Mouse (Mus musculus): Measurements from ENCODE around the gene Dnajb7. TPM values are rescaled to one million over a fixed set of nuclear protein-coding genes. Genes with fewer than 3 reads are reported as not detected.
"Not testable (repeated sequence)": the region's sequence is repeated elsewhere in the genome, so short reads cannot be mapped to it uniquely, and the experiment has no call there.

Gene Dnajb7
- 1.9 and 2.0 TPM in 2 replicates for polyA plus RNA-seq (2016; fragmentation: Nextera tagmentation; extraction: Ambion mirVana)

DNA sequence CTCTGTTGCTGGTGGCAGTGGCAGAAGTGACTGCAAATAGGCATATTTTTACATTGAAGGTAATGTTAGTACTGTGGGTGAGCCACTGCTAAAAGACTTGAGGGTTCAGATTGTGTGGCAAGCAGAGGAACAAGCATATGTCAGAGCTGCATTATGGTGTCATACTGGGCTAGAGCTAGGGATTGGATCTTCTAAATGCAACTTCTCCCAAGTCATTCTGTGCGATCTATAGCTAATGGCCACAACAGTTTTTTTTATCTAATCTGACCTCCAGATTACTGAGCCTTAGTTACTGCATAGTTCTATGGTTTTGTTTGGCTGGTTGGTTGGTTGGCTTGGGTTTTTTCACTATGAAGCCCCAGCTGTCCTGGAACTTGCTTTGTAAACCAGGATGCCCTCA lies at the start of gene Dnajb7:
TSS of gene Dnajb7 (minus strand) at position 101 of the 400 bp plus-strand sequence.
- H3K27ac ChIP-seq: no peak within 1 kb of the TSS
- 97% methylated on average over 1 of the region's 1 CpGs for WGBS
- H3K27me3 ChIP-seq (replicated peaks): no peaks in the 10 kb centered on the region

DNA sequence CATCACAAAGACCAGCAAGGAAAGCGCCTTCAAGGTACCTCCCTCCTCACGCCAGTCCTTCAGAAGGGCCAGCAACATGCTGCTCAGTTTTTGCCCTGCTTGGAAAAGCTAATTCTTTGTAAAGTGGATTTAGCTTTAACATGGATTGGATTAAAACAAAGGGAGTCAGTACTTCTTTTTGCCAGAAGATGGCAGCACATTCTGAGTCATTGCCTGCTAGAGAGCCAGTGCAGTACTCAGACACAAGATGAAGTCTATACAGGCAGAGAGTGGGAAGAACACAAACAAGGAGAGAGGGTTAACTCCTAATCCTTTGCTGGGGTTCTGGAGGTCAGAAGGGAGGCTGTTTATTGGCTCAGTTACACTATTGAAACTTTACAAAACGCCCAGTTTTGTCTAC lies 40.4 kb upstream of the Dnajb7 start:
- WGBS: 68% methylated on average over 3 of the region's 3 CpGs
- ATAC-seq (ENCODE audit: low FRiP score, low read depth): no peak
- Histone ChIP-seq H3K27ac (no peak overlapping the region), H3K4me1 (no peaks in the 10 kb centered on the region), H3K27me3 (replicated peaks) (no peaks in the 10 kb centered on the region), H3K36me3 (peaks cover 27% of the 10 kb centered on the region), H3K9me3 (no peaks in the 10 kb centered on the region), H3K9ac (no peak overlapping the region), H3K4me2 (replicated peaks) (no peak overlapping the region), H3K4me3 (no peak overlapping the region)

More for the DNA sequence above, at the start of gene Dnajb7:
- ATAC-seq (ENCODE audit: low FRiP score, low read depth): no peak
- Histone ChIP-seq H3K9me3 (no peaks in the 10 kb centered on the region), H3K4me2 (replicated peaks) (no peak within 1 kb of the TSS), H3K4me1 (no peaks in the 10 kb centered on the region), H3K36me3 (no peaks in the 10 kb centered on the region), H3K9ac (no peak within 1 kb of the TSS), H3K4me3 (no peak within 1 kb of the TSS)

DNA sequence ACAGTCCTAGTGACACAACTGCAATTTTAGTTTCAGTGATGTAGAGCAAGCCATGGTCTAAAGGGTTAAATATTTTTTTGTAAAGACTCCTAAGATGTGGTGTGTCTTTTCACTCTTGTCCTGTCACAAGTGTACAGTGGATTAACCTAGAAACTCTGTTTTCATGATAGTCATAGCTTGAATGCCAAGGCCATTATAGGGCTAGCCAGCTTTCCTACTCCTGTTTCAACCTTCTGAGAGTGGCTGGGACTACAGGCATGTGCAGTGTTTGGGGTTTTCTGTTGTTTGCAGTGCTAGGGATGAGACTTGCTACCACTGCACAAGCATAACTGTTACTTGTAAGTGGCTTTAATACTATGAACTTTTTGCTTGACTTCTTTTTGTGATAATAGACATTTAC lies 31.1 kb upstream of the Dnajb7 start:
- no peak for ATAC-seq (ENCODE audit: low FRiP score, low read depth)
- Histone ChIP-seq H3K36me3 (peaks cover 9% of the 10 kb centered on the region), H3K4me1 (no peaks in the 10 kb centered on the region), H3K9ac (no peak overlapping the region), H3K4me3 (no peak overlapping the region), H3K4me2 (replicated peaks) (no peak overlapping the region), H3K9me3 (no peaks in the 10 kb centered on the region), H3K27me3 (replicated peaks) (no peaks in the 10 kb centered on the region), H3K27ac (no peak overlapping the region)

DNA sequence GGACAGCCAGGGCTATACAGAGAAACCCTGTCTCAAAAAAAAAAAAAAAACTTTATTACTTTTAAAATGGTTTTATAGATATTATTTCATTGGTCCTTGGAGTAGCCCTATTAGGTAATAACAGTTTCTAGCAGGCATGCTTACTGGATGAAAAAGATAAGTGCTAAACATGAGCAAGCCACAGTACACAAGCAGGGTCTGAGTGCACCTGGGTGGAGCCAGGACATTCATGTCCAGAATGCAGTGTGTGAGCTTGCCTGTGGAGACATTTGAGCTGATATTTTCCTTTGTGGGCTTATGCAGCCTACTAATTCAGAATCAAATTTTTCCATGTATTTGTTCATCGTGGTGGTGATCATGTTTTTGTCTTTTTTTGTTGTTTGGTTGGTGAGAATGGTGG lies 30.2 kb upstream of the Dnajb7 start:
- Histone ChIP-seq H3K4me2 (replicated peaks) (no peak overlapping the region), H3K4me3 (no peak overlapping the region), H3K4me1 (no peaks in the 10 kb centered on the region), H3K9ac (no peak overlapping the region), H3K27ac (no peak overlapping the region), H3K9me3 (no peaks in the 10 kb centered on the region), H3K36me3 (peaks cover 9% of the 10 kb centered on the region), H3K27me3 (replicated peaks) (no peaks in the 10 kb centered on the region)
- WGBS: 97% methylated on average over 1 of the region's 1 CpGs
- no peak for ATAC-seq (ENCODE audit: low FRiP score, low read depth)

DNA sequence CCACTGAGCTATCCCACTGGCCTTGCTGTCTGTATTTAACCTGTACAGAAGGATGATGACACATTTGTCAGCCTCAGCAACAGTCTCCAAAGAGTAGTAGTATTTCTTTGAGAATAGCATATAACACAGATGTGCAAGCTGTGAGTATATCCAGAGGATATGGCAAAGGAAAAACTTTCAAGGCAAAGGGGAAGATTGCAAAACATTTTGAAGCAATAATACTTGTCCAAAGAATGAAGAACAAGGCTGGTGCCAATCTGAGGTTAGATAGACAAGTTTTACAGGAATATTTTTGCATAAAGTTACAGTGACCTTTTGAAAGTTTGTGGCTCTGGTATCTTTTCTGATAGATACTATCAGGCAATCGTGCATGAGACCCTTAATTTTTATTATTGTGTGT lies 23.1 kb upstream of the Dnajb7 start:
- no peaks in the 10 kb centered on the region for H3K27me3 ChIP-seq (replicated peaks)
- no peaks in the 10 kb centered on the region for H3K9me3 ChIP-seq
- H3K36me3 ChIP-seq: peaks cover 26% of the 10 kb centered on the region
- ATAC-seq (ENCODE audit: low FRiP score, low read depth): no peak
- H3K9ac ChIP-seq: no peak overlapping the region
- H3K4me3 ChIP-seq: no peak overlapping the region
- no peak overlapping the region for H3K27ac ChIP-seq
- H3K4me1 ChIP-seq: no peaks in the 10 kb centered on the region
- no peak overlapping the region for H3K4me2 ChIP-seq (replicated peaks)
- 93% methylated on average over 1 of the region's 1 CpGs for WGBS

DNA sequence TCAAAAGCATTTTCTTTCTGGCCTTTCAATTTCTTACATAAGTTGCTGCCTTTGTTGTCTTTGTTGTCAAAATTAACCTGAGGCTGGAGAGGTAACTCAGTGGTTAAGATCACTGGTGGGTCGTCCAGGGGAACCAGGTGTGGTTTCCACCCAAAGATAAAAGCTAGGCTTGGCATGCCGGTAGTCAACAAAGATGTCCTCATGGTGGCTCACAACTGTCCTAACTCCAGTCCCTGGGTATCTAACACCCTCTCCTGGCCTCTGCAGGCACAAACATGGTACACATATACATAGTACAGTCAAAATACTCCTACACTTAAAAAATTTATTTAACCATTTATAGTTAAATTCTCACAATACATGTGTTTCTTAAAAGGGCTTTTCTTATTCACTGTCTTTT lies 19.8 kb upstream of the Dnajb7 start:
- no peaks in the 10 kb centered on the region for H3K4me1 ChIP-seq
- H3K9me3 ChIP-seq: no peaks in the 10 kb centered on the region
- no peak overlapping the region for H3K9ac ChIP-seq
- H3K4me3 ChIP-seq: no peak overlapping the region
- WGBS: 88% methylated on average over 2 of the region's 2 CpGs
- H3K27ac ChIP-seq: no peak overlapping the region
- peaks cover 29% of the 10 kb centered on the region for H3K36me3 ChIP-seq
- ATAC-seq (ENCODE audit: low FRiP score, low read depth): no peak
- no peaks in the 10 kb centered on the region for H3K27me3 ChIP-seq (replicated peaks)
- no peak overlapping the region for H3K4me2 ChIP-seq (replicated peaks)

DNA sequence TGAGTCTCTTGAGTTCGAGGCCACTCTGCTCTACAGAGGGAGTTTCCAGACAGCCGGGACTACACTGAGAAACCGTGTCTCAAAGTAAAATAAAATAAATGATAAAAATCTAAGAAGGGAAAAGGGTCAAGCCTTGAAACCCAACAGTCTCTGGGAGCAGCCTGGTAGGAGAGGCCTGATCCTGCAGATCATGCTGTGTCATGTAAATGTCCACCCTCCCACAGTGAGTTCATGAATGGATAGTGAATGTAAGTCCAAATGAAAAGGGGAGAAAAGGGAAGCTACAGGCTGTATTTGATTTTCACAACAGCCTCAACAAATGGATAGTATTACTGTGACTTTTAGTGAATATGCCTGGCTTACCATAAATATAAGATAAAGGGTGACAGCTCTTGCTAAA lies 17.2 kb upstream of the Dnajb7 start:
- no peak overlapping the region for H3K9ac ChIP-seq
- no peak overlapping the region for H3K4me2 ChIP-seq (replicated peaks)
- peaks cover 12% of the 10 kb centered on the region for H3K36me3 ChIP-seq
- H3K9me3 ChIP-seq: no peaks in the 10 kb centered on the region
- H3K27ac ChIP-seq: no peak overlapping the region
- no peaks in the 10 kb centered on the region for H3K4me1 ChIP-seq
- no peaks in the 10 kb centered on the region for H3K27me3 ChIP-seq (replicated peaks)
- WGBS: 88% methylated on average over 3 of the region's 3 CpGs
- no peak overlapping the region for H3K4me3 ChIP-seq
- no peak for ATAC-seq (ENCODE audit: low FRiP score, low read depth)

DNA sequence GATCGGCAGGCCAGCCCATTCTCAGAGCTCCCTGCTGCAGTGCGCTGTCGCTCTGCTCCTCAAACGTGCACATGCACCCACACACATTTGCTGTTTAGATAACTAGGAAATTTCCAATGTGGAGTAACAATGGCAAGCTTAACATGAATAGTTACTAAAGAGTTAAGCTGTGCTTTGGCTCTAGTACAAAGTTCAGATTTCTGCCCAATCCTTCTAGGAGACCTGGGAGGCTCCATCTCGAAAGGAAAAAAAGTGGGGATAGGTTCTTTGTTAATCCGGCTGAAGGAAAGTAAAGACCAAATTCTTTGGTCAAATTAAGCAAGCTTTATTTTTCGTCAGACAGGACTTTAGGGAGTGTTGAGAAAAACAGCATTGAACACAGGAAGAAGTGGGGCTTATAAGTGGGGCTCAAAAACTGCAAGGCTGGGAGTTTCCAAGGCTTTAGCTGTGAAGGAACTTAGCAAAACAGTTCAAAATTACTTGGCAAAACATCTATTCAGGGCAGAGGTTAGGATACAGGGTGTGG lies 14.1 kb upstream of the Dnajb7 start:
- Histone ChIP-seq H3K27ac (no peak overlapping the region), H3K27me3 (replicated peaks) (no peaks in the 10 kb centered on the region), H3K9me3 (no peaks in the 10 kb centered on the region), H3K4me3 (no peak overlapping the region), H3K9ac (no peak overlapping the region), H3K4me2 (replicated peaks) (no peak overlapping the region), H3K4me1 (no peaks in the 10 kb centered on the region), H3K36me3 (peaks cover 6% of the 10 kb centered on the region)
- ATAC-seq (ENCODE audit: low FRiP score, low read depth): no peak
- 91% methylated on average over 7 of the region's 7 CpGs for WGBS

DNA sequence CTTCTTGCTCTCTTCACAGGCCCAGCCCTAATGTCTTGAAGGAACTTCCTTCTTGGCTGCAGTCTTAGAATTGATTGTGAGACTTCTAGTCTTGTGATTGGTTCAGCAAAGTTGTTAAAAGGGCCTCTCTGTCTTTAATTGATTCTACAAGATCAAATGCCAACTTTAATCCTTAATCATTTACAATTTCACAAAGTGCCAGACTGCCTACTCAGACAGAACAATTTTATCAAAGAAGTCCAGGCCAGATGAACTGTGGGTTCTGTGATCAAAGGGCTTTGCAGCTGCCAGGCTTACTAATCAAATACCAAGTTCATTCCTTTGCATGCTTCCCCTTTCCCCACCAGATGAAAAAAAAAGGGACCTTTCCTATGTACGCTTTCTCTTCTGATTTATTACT lies 13.4 kb upstream of the Dnajb7 start:
- Histone ChIP-seq H3K4me2 (replicated peaks) (no peak overlapping the region), H3K9me3 (no peaks in the 10 kb centered on the region), H3K27ac (no peak overlapping the region), H3K27me3 (replicated peaks) (no peaks in the 10 kb centered on the region), H3K36me3 (0 out of 2 replicates have a peak, but pooled peaks cover 5% of the 10 kb centered on the region), H3K9ac (no peak overlapping the region), H3K4me1 (0 out of 2 replicates have a peak, but pooled peaks cover 5% of the 10 kb centered on the region), H3K4me3 (no peak overlapping the region)
- 77% methylated on average over 1 of the region's 1 CpGs for WGBS
- no peak for ATAC-seq (ENCODE audit: low FRiP score, low read depth)

DNA sequence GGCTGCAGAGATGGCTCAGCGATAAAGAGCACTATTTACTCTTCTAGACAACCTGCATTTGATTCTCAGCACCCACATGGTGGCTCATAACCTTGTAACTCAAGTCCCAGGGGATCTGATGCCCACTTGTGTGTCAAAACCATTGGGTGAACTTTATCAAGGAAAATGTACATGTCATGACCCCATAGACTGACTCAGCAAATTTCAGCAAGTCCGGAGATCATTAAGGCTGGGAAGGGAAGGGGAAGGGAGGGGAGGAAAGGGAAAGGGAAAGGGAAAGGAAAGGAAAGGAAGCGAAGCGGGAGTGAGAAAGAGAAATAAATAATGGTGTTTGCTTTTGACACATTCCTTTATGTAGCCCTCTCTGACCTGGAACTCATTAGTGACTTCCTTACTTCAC lies 10.0 kb upstream of the Dnajb7 start:
- no peak overlapping the region for H3K4me2 ChIP-seq (replicated peaks)
- no peaks in the 10 kb centered on the region for H3K27me3 ChIP-seq (replicated peaks)
- no peak overlapping the region for H3K9ac ChIP-seq
- WGBS: 90% methylated on average over 4 of the region's 4 CpGs
- 0 out of 2 replicates have a peak, but pooled peaks cover 5% of the 10 kb centered on the region for H3K4me1 ChIP-seq
- H3K9me3 ChIP-seq: no peaks in the 10 kb centered on the region
- no peak for ATAC-seq (ENCODE audit: low FRiP score, low read depth)
- H3K27ac ChIP-seq: no peak overlapping the region
- 0 out of 2 replicates have a peak, but pooled peaks cover 3% of the 10 kb centered on the region for H3K36me3 ChIP-seq
- H3K4me3 ChIP-seq: no peak overlapping the region

DNA sequence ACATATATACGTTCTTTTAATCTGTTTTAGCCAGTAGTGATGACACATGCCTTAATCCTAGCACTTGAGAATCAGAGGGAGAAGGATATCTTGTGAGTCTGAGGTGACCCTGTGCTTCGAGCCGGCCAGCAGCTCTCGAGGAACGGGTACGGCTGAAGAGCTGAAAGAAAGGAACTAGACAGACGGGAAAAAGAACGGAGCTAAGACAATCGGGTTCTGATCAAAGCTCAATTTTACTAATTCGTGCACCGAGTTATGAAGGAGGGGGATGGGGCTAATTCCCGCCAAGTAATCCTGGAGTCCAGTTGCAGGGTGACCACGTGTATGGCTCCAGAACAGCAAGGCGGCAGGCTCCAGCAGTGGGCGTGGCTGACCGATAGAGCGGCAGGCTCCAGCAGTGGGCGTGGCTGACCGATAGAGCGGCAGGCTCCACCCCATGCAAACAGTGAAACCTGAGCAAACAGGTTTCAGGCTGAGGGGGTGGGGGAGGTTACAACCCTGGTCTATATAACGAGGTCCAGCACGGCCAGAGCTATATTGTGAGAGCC lies 8.7 kb upstream of the Dnajb7 start:
- not testable (repeated sequence) for H3K36me3 ChIP-seq; H3K4me1 ChIP-seq; H3K27me3 ChIP-seq (replicated peaks); ATAC-seq (ENCODE audit: low FRiP score, low read depth); H3K27ac ChIP-seq; H3K9me3 ChIP-seq
- 0 out of 2 replicates have a peak overlapping the region, but pooled peaks have one; percentile 29 for H3K9ac ChIP-seq
- peak overlapping the region; percentile 51 for H3K4me2 ChIP-seq (replicated peaks)
- WGBS: 12% methylated on average over 22 of the region's 22 CpGs
- peak overlapping the region; percentile 7; the same call in 1 of the 2 replicates for H3K4me3 ChIP-seq

DNA sequence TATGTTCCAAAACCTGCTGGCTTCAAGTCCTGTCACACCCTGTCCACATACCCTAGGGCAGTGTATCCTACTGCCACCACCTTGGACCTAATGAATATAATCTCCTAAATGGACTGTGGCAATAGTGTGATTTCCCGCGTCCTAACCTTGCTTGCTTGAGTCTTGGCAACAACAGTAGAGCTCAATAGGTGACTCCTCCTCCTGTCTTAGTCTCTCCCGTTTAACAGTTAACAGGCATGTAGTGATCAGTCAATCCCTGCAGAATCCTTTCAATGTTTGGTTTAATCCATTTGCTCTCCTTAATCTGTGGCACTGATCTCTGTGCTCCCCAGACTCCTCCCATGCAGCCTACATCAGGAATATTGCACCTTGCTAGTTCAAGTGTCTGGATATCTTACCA lies 3.1 kb downstream of the Dnajb7 start:
- Histone ChIP-seq H3K27me3 (replicated peaks) (no peaks in the 10 kb centered on the region), H3K4me3 (no peak overlapping the region), H3K4me2 (replicated peaks) (no peak overlapping the region), H3K4me1 (peaks cover 7% of the 10 kb centered on the region), H3K36me3 (no peaks in the 10 kb centered on the region), H3K9me3 (no peaks in the 10 kb centered on the region), H3K9ac (no peak overlapping the region), H3K27ac (no peak overlapping the region)
- no peak for ATAC-seq (ENCODE audit: low FRiP score, low read depth)
- 86% methylated on average over 3 of the region's 3 CpGs for WGBS

DNA sequence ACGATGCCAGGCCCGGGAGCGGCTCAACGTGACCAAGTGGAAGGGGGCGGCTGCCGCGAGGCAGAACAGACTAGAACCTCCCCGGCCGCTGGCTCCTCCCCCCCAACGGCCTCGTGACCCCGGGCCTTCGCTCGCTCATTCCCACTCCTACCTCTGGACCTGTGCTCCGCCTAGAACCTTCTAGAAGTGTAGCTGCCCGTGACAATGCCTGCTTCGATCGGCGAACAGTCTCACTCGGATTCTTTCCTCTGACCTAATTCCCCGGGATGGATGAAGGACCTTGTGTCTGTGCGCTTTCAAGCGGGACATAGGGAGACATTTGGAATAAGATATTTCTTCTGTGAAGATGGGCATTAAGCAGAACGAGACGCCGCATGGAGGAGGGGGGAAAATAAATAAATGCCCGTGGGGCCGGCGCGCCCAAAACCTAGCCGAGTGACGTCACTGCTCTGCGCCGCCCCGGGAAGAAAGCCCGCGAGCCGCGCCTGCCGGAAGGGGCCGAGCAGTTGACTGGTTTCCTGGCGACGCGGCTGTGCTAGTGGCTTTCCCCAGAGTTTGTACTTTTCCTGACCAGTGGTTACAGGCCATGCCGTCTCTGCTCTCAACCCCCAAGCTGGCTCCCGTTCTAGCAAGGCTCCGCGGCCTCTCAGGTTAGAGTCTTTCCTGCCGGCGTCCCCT lies 8.3 kb downstream of the Dnajb7 start, which contains the start of the genes St13 and Xpnpep3:
TSS of gene St13 (minus strand) at position 440 of the 678 bp plus-strand sequence.
TSS of gene Xpnpep3 (plus strand) at position 501 of the 678 bp plus-strand sequence.
- H3K4me1 ChIP-seq: peaks cover 14% of the 10 kb centered on the region
- peak; percentile 99 for ATAC-seq (ENCODE audit: low FRiP score, low read depth)
- peak within 1 kb of the TSS; percentile 82 for H3K4me3 ChIP-seq
- peak within 1 kb of the TSS; percentile 81 for H3K27ac ChIP-seq
- H3K9ac ChIP-seq: peak within 1 kb of the TSS; percentile 90
- under 1% methylated on average over 50 of the region's 50 CpGs for WGBS
- no peaks in the 10 kb centered on the region for H3K27me3 ChIP-seq (replicated peaks)
- peak within 1 kb of the TSS; percentile 80 for H3K4me2 ChIP-seq (replicated peaks)
- H3K36me3 ChIP-seq: no peaks in the 10 kb centered on the region
- no peaks in the 10 kb centered on the region for H3K9me3 ChIP-seq
